ENCODE assay signal across 30 mouse cellular contexts in genomic region chr6:136983201-136983600, GRCm38 (mm10). TPM values are rescaled to one million over a fixed set of nuclear protein-coding genes. Genes with fewer than 3 reads are reported as not detected.
A peak's percentile ranks its signal among the peaks of the same experiment; 100 is the strongest.
DNase-seq lines count a peak whose midpoint lies in the region; ATAC-seq lines count a peak whose summit lies in the region.
"Had no signal": no experiment of that assay in that cellular context is flagged by ENCODE, and none has a peak within 500 bp of the region (broad histone marks: within the 10 kb centered on the region; RNA-seq: fewer than 3 reads in every experiment).

No protein-coding gene starts in this region.

- no peaks in the 10 kb centered on the region for H3K9me3 ChIP-seq in neural tube, embryonic 11.5 days (ENCODE audit: control insufficient read depth, low read length)
- no peaks in the 10 kb centered on the region for H3K9me3 ChIP-seq in neural tube, embryonic 15.5 days (replicated peaks)
- H3K9me3 ChIP-seq: embryonic facial prominence, embryonic 12.5 days; intestine, embryonic 15.5 days; limb, embryonic 13.5 days; neural tube, embryonic 12.5 days; stomach, embryonic 15.5 days had no signal

- ATAC-seq in neural tube, embryonic 11.5 days (ENCODE audit: insufficient read depth, low FRiP score, low TSS enrichment), result no peak
- ATAC-seq in neural tube, embryonic 15.5 days (ENCODE audit: low FRiP score), result no peak
- ATAC-seq in erythroid progenitor cell, adult 5-6 weeks (replicated peaks; ENCODE audit: low FRiP score, poor library complexity, severe bottlenecking), result no peak
- ATAC-seq: forebrain, embryonic 14.5 days; intestine, embryonic 15.5 days had no signal

- intact Hi-C loops in heart, postnatal 10 days (cut with DNase I), result loop anchor here (5.0 kb wide), 3 partner anchors 121 to 361 kb away; no protein-coding TSS in a partner anchor

- 46% methylated on average over 7 of the region's 7 CpGs for WGBS in neural tube, embryonic 11.5 days
- WGBS in neural tube, embryonic 15.5 days, result 49% methylated on average over 7 of the region's 7 CpGs

- H3K4me2 ChIP-seq in neural tube, embryonic 11.5 days (ENCODE audit: low read depth), result no peak overlapping the region
- no peak overlapping the region for H3K4me2 ChIP-seq in neural tube, embryonic 15.5 days
- H3K4me2 ChIP-seq: embryonic facial prominence, embryonic 12.5 days; heart, embryonic 11.5 days; hindbrain, embryonic 14.5 days; intestine, embryonic 15.5 days; limb, embryonic 13.5 days; midbrain, embryonic 11.5 days; neural tube, embryonic 12.5 days; stomach, embryonic 15.5 days had no signal

- H3K27ac ChIP-seq in neural tube, embryonic 11.5 days (ENCODE audit: low read depth, low read length), result no peak overlapping the region
- H3K27ac ChIP-seq in neural tube, embryonic 15.5 days (replicated peaks), result no peak overlapping the region
- H3K27ac ChIP-seq: embryonic facial prominence, embryonic 12.5 days; hindbrain, embryonic 14.5 days; intestine, embryonic 15.5 days; limb, embryonic 13.5 days; liver, embryonic 14.5 days; neural tube, embryonic 12.5 days; stomach, embryonic 15.5 days had no signal

- H3K36me3 ChIP-seq in neural tube, embryonic 11.5 days (ENCODE audit: control insufficient read depth, insufficient read depth, low read length), result no peaks in the 10 kb centered on the region
- H3K36me3 ChIP-seq in neural tube, embryonic 15.5 days, result no peaks in the 10 kb centered on the region
- H3K36me3 ChIP-seq: embryonic facial prominence, embryonic 12.5 days; intestine, embryonic 15.5 days; limb, embryonic 13.5 days; neural tube, embryonic 12.5 days; stomach, embryonic 15.5 days had no signal

- no peak overlapping the region for H3K4me3 ChIP-seq in neural tube, embryonic 11.5 days (ENCODE audit: low read depth, low read length)
- no peak overlapping the region for H3K4me3 ChIP-seq in neural tube, embryonic 15.5 days (replicated peaks)
- H3K4me3 ChIP-seq: embryonic facial prominence, embryonic 12.5 days; erythroblast, embryonic 14.5 days; intestine, embryonic 15.5 days; limb, embryonic 13.5 days; neural tube, embryonic 12.5 days; stomach, embryonic 15.5 days had no signal

- H3K4me1 ChIP-seq in neural tube, embryonic 11.5 days (ENCODE audit: control insufficient read depth, insufficient read depth, low read length), result no peaks in the 10 kb centered on the region
- peaks cover 7% of the 10 kb centered on the region for H3K4me1 ChIP-seq in neural tube, embryonic 15.5 days
- H3K4me1 ChIP-seq: neural tube, embryonic 12.5 days; stomach, embryonic 15.5 days had no signal

- DNase-seq in heart, adult 11 months, result peak; percentile 82
- DNase-seq in heart, postnatal 10 days, result no peak
- DNase-seq in neural tube, embryonic 11.5 days (ENCODE audit: low spot score), result peak; percentile 8
- DNase-seq in embryo, embryonic 10.5 days (ENCODE audit: low spot score), result peak; percentile 46
- DNase-seq in spleen, postnatal 36 days (ENCODE audit: low spot score in 2 of 2), result no peak
- DNase-seq: adrenal gland, postnatal 25 days; B cell, adult 2 months; cerebellum, adult 11 months; gastrocnemius, postnatal 36 days; heart, postnatal 14 days; kidney, postnatal 4 days; layer of hippocampus, adult 9-11 months; lung, postnatal 14 days; right cerebral cortex, postnatal 14 days; spleen, adult 18-20 months; thymus, adult 18-20 months had no signal

- no peaks in the 10 kb centered on the region for H3K27me3 ChIP-seq in neural tube, embryonic 11.5 days (ENCODE audit: control insufficient read depth, insufficient read depth, low read length)
- H3K27me3 ChIP-seq in neural tube, embryonic 15.5 days (replicated peaks), result no peaks in the 10 kb centered on the region
- H3K27me3 ChIP-seq: embryonic facial prominence, embryonic 12.5 days; intestine, embryonic 15.5 days; limb, embryonic 13.5 days; neural tube, embryonic 12.5 days; stomach, embryonic 15.5 days had no signal

- H3K9ac ChIP-seq in neural tube, embryonic 11.5 days (ENCODE audit: low read length), result no peak overlapping the region
- H3K9ac ChIP-seq in neural tube, embryonic 15.5 days (replicated peaks), result no peak overlapping the region
- H3K9ac ChIP-seq: embryonic facial prominence, embryonic 12.5 days; hindbrain, embryonic 14.5 days; intestine, embryonic 15.5 days; limb, embryonic 13.5 days; liver, embryonic 14.5 days; neural tube, embryonic 12.5 days; stomach, embryonic 15.5 days had no signal

RNA-seq across cellular contexts. Expression of gene Arhgdib, which starts 41.5 kb away (rescaled TPM):
- 10 to 100 TPM; 37.4 to 45.4 TPM for total RNA-seq in heart, postnatal 10 days (2021)
- 27.2 and 29.7 TPM in 2 replicates for polyA plus RNA-seq in neural tube, embryonic 11.5 days (2014; fragmentation: Nextera tagmentation; extraction: Ambion mirVana)
- polyA plus RNA-seq in neural tube, embryonic 15.5 days (2015; fragmentation: Nextera tagmentation; extraction: Ambion mirVana), result 13.8 and 95.4 TPM in 2 replicates
- 616 and 634 TPM in 2 replicates for total RNA-seq in erythroid progenitor cell, adult 5-6 weeks (2015; ENCODE audit: low replicate concordance)
- 160 and 179 TPM in 2 replicates for total RNA-seq in erythroid progenitor cell, adult 5-6 weeks (2017; ENCODE audit: low replicate concordance)

RNA-seq across cellular contexts. Expression of gene Pde6h, which starts 59.6 kb away (rescaled TPM):
- not detected for total RNA-seq in heart, postnatal 10 days (2021)
- not detected in 2 replicates for polyA plus RNA-seq in neural tube, embryonic 11.5 days (2014; fragmentation: Nextera tagmentation; extraction: Ambion mirVana)
- polyA plus RNA-seq in neural tube, embryonic 15.5 days (2015; fragmentation: Nextera tagmentation; extraction: Ambion mirVana), result 0.33 TPM in 1 of 2 replicates, not detected in the other
- not detected in 2 replicates for total RNA-seq in erythroid progenitor cell, adult 5-6 weeks (2015; ENCODE audit: low replicate concordance)
- total RNA-seq in erythroid progenitor cell, adult 5-6 weeks (2017; ENCODE audit: low replicate concordance), result 0.51 TPM in 1 of 2 replicates, not detected in the other
- total RNA-seq: gastrocnemius, postnatal 36 days; monocyte, adult 5-6 weeks had no signal
- polyA plus RNA-seq: embryonic facial prominence, embryonic 12.5 days; erythroblast, embryonic 14.5 days; forebrain, embryonic 14.5 days; intestine, embryonic 15.5 days; midbrain, embryonic 11.5 days; neural tube, embryonic 12.5 days; stomach, embryonic 15.5 days had no signal

Comparison
In these comparisons a context has a peak if more than half of its experiments do, and no peak if none do; other contexts are left out.
1. DNase-seq: peak in heart, adult 11 months (single experiment), neural tube, embryonic 11.5 days (single experiment) and embryo, embryonic 10.5 days (single experiment); none in heart, postnatal 10 days (0 of 2) and spleen, postnatal 36 days (0 of 2).